Mouse (Mus musculus) olfactory bulb, adult 2 months (tissue): ENCODE measurements around the gene Ube2d1.
A peak's percentile ranks its signal among the peaks of the same experiment; 100 is the strongest.

Source experiments
- CTCF ChIP-seq: fragments of 200-500 bp; IDR thresholded peaks from 2 replicates; pipeline ENCODE4 v1.5.1; 2012; ENCODE audit warnings: low read depth, mild to moderate bottlenecking, low read length, moderate library complexity; ENCODE audit not compliant: insufficient read depth
- POLR2A ChIP-seq: fragments of 200-500 bp; IDR thresholded peaks from 2 replicates; pipeline ENCODE4 v1.6.1; 2012; ENCODE audit warnings: mild to moderate bottlenecking, low read depth, low read length, moderate library complexity; ENCODE audit not compliant: insufficient read depth

DNA sequence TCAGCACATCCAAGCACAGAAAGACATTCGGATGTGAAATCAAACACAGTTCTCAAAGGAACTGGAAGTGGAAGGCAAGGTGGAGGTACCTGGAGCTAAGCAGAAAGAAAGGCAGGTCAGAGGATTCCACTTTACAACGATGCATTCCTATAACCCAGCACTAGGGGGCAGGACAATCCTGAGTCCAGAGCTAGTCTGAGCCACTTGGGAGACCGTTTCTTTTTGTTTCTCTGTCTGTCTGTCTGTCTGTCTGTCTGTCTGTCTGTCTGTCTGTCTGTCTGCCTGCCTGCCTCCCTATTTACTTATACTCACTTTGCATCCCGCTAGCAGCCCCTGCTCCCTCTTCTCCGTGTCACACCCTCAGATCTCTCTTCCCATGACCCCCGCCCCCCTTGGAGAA is 21.1 kb upstream of the Ube2d1 start:
- TF ChIP-seq CTCF: peak; percentile 25; the same call in 1 of the 2 replicates
- TF ChIP-seq POLR2A: no peak
